Mouse (Mus musculus) midbrain, embryonic 16.5 days (tissue): Measurements from ENCODE around the gene Zfand5. TPM values are rescaled to one million over a fixed set of nuclear protein-coding genes. Genes with fewer than 3 reads are reported as not detected.
"Not testable (repeated sequence)": the region's sequence is repeated elsewhere in the genome, so short reads cannot be mapped to it uniquely, and the experiment has no call there.

ENCODE experiments used
- ATAC-seq: fragments of 200-750 bp; cut with Nextera tagmentation; 2 replicates; pipeline ENCODE4 v1.8.0; 2017; ENCODE audit warnings: moderate TSS enrichment
- H3K27ac ChIP-seq: fragments of 300-500 bp; sonication (generic); 2 replicates; pipeline ENCODE4 v1.5.1; 2014; ENCODE audit warnings: mild to moderate bottlenecking, low read length, mixed read lengths
- H3K27me3 ChIP-seq: fragments of 300-500 bp; sonication (generic); 2 replicates; pipeline ENCODE4 v1.6.1; 2014; ENCODE audit warnings: low read depth, low read length, mixed read lengths; ENCODE audit not compliant: control insufficient read depth, insufficient read depth
- H3K36me3 ChIP-seq: fragments of 300-500 bp; sonication (generic); 2 replicates; pipeline ENCODE4 v1.6.1; 2014; ENCODE audit warnings: mild to moderate bottlenecking, low read length, moderate library complexity, mixed read lengths; ENCODE audit not compliant: control insufficient read depth, insufficient read depth
- H3K4me1 ChIP-seq: fragments of 300-500 bp; sonication (generic); 2 replicates; pipeline ENCODE4 v1.6.1; 2014; ENCODE audit warnings: mild to moderate bottlenecking, low read length, mixed read lengths; ENCODE audit not compliant: control insufficient read depth, insufficient read depth
- H3K4me2 ChIP-seq: fragments of 300-500 bp; sonication (generic); 2 replicates; pipeline ENCODE4 v1.6.1; 2014; ENCODE audit warnings: mild to moderate bottlenecking, low read length, mixed read lengths
- H3K4me3 ChIP-seq: fragments of 300-500 bp; sonication (generic); 2 replicates; pipeline ENCODE4 v1.5.1; 2014; ENCODE audit warnings: low read depth, mild to moderate bottlenecking, low read length, moderate library complexity, mixed read lengths
- H3K9ac ChIP-seq: fragments of 300-500 bp; sonication (generic); 2 replicates; pipeline ENCODE4 v1.6.1; 2014; ENCODE audit warnings: low read depth, low read length, mixed read lengths
- H3K9me3 ChIP-seq: fragments of 300-500 bp; sonication (generic); replicated peaks from 2 replicates; pipeline ENCODE4 v1.6.1; 2014; ENCODE audit warnings: mild to moderate bottlenecking, low read length, mixed read lengths; ENCODE audit not compliant: control insufficient read depth, poor library complexity, severe bottlenecking
- WGBS: fragments of 180-500 bp; shearing (Covaris S2); extraction: QIAGEN DNeasy Blood & Tissue Kit; methylation state at CpG from one replicate; pipeline ENCODE4 v1.1.7; 2014; 5-methylcytosine and 5-hydroxymethylcytosine counted together
- polyA plus RNA-seq: library from polyadenylated mRNA; unstranded; fragments of >200 nt; fragmentation: Nextera tagmentation; extraction: Ambion mirVana; gene quantifications from 2 replicates; pipeline ENCODE4 v1.2.1, GENCODE M21; 2015

The Zfand5 gene
- 133 and 140 TPM in 2 replicates for polyA plus RNA-seq

GRCm38 (mm10) chr19:21271741-21272654 lies at the start of gene Zfand5:
Gene Zfand5 (plus strand): TSS chr19:21272278.
- Histone ChIP-seq H3K36me3 (no peaks in the 10 kb centered on the region), H3K4me3 (peak within 1 kb of the TSS; percentile 95), H3K9me3 (no peaks in the 10 kb centered on the region), H3K4me2 (peak within 1 kb of the TSS; percentile 64), H3K4me1 (peaks cover 16% of the 10 kb centered on the region), H3K27me3 (no peaks in the 10 kb centered on the region), H3K27ac (peak within 1 kb of the TSS; percentile 99), H3K9ac (peak within 1 kb of the TSS; percentile 99)
- peak; percentile 96 for ATAC-seq
- WGBS: under 1% methylated on average over 81 of the region's 118 CpGs

GRCm38 (mm10) chr19:21227131-21227530 lies 44.9 kb upstream of the Zfand5 start:
- Histone ChIP-seq H3K4me1 (no peaks in the 10 kb centered on the region), H3K9ac (no peak overlapping the region), H3K27ac (no peak overlapping the region), H3K4me3 (no peak overlapping the region), H3K36me3 (no peaks in the 10 kb centered on the region), H3K9me3 (no peaks in the 10 kb centered on the region), H3K4me2 (no peak overlapping the region), H3K27me3 (no peaks in the 10 kb centered on the region)
- WGBS: 83% methylated on average over 4 of the region's 4 CpGs
- ATAC-seq: no peak

- Histone ChIP-seq H3K27me3 (no peaks in the 10 kb centered on the region), H3K9ac (no peak overlapping the region), H3K36me3 (no peaks in the 10 kb centered on the region), H3K9me3 (no peaks in the 10 kb centered on the region), H3K27ac (no peak overlapping the region), H3K4me3 (no peak overlapping the region), H3K4me2 (no peak overlapping the region), H3K4me1 (no peaks in the 10 kb centered on the region)
- no peak for ATAC-seq
- 63% methylated on average over 2 of the region's 2 CpGs for WGBS
Measured at GRCm38 (mm10) chr19:21227754-21228153, 44.3 kb upstream of the Zfand5 start.

GRCm38 (mm10) chr19:21248730-21249129 lies 23.3 kb upstream of the Zfand5 start:
- not testable (repeated sequence) for H3K4me1 ChIP-seq, H3K9me3 ChIP-seq, H3K9ac ChIP-seq, H3K4me3 ChIP-seq, H3K27ac ChIP-seq, H3K27me3 ChIP-seq, ATAC-seq, H3K4me2 ChIP-seq, H3K36me3 ChIP-seq
- 95% methylated on average over 2 of the region's 2 CpGs for WGBS

GRCm38 (mm10) chr19:21253846-21254245 lies 18.2 kb upstream of the Zfand5 start:
- WGBS: 87% methylated on average over 2 of the region's 2 CpGs
- no peak overlapping the region for H3K4me3 ChIP-seq
- no peaks in the 10 kb centered on the region for H3K27me3 ChIP-seq
- H3K9ac ChIP-seq: no peak overlapping the region
- H3K36me3 ChIP-seq: no peaks in the 10 kb centered on the region
- no peaks in the 10 kb centered on the region for H3K4me1 ChIP-seq
- no peak overlapping the region for H3K27ac ChIP-seq
- no peak overlapping the region for H3K4me2 ChIP-seq
- no peaks in the 10 kb centered on the region for H3K9me3 ChIP-seq
- ATAC-seq: no peak

- Histone ChIP-seq H3K36me3 (no peaks in the 10 kb centered on the region), H3K4me2 (no peak overlapping the region), H3K9ac (no peak overlapping the region), H3K4me1 (no peaks in the 10 kb centered on the region), H3K9me3 (no peaks in the 10 kb centered on the region), H3K27me3 (no peaks in the 10 kb centered on the region), H3K27ac (no peak overlapping the region), H3K4me3 (no peak overlapping the region)
- WGBS: 84% methylated on average over 3 of the region's 3 CpGs
- ATAC-seq: no peak
Measured at GRCm38 (mm10) chr19:21255920-21256319, 16.2 kb upstream of the Zfand5 start.

GRCm38 (mm10) chr19:21259453-21259852 lies 12.6 kb upstream of the Zfand5 start:
- Histone ChIP-seq H3K4me1 (no peaks in the 10 kb centered on the region), H3K36me3 (no peaks in the 10 kb centered on the region), H3K4me2 (no peak overlapping the region), H3K27me3 (no peaks in the 10 kb centered on the region), H3K9me3 (no peaks in the 10 kb centered on the region), H3K4me3 (no peak overlapping the region), H3K9ac (no peak overlapping the region), H3K27ac (no peak overlapping the region)
- no peak for ATAC-seq
- 89% methylated on average over 2 of the region's 2 CpGs for WGBS

- H3K36me3 ChIP-seq: no peaks in the 10 kb centered on the region
- ATAC-seq: no peak
Measured at GRCm38 (mm10) chr19:21260280-21260679, 11.8 kb upstream of the Zfand5 start.

GRCm38 (mm10) chr19:21271186-21271585 lies 892 bp upstream of the Zfand5 start:
- Histone ChIP-seq H3K4me2 (peak overlapping the region; percentile 64), H3K9ac (peak overlapping the region; percentile 99), H3K27ac (peak overlapping the region; percentile 99), H3K27me3 (no peaks in the 10 kb centered on the region), H3K36me3 (no peaks in the 10 kb centered on the region), H3K9me3 (no peaks in the 10 kb centered on the region), H3K4me1 (peaks cover 9% of the 10 kb centered on the region), H3K4me3 (peak overlapping the region; percentile 95)
- 24% methylated on average over 8 of the region's 8 CpGs for WGBS
- no peak; the same call in 1 of the 2 replicates for ATAC-seq

More at GRCm38 (mm10) chr19:21260280-21260679, 11.8 kb upstream of the Zfand5 start:
- no peaks in the 10 kb centered on the region for H3K4me1 ChIP-seq
- H3K27me3 ChIP-seq: no peaks in the 10 kb centered on the region
- no peak overlapping the region for H3K9ac ChIP-seq
- no peak overlapping the region for H3K4me3 ChIP-seq
- H3K4me2 ChIP-seq: no peak overlapping the region
- H3K27ac ChIP-seq: no peak overlapping the region
- no peaks in the 10 kb centered on the region for H3K9me3 ChIP-seq
